Mouse (Mus musculus): ENCODE results near the gene Proca1. TPM values are rescaled to one million over a fixed set of nuclear protein-coding genes. Genes with fewer than 3 reads are reported as not detected.

Proca1 gene
- polyA plus RNA-seq, 1 experiment from 2014 or later: 2.8 TPM

DNA sequence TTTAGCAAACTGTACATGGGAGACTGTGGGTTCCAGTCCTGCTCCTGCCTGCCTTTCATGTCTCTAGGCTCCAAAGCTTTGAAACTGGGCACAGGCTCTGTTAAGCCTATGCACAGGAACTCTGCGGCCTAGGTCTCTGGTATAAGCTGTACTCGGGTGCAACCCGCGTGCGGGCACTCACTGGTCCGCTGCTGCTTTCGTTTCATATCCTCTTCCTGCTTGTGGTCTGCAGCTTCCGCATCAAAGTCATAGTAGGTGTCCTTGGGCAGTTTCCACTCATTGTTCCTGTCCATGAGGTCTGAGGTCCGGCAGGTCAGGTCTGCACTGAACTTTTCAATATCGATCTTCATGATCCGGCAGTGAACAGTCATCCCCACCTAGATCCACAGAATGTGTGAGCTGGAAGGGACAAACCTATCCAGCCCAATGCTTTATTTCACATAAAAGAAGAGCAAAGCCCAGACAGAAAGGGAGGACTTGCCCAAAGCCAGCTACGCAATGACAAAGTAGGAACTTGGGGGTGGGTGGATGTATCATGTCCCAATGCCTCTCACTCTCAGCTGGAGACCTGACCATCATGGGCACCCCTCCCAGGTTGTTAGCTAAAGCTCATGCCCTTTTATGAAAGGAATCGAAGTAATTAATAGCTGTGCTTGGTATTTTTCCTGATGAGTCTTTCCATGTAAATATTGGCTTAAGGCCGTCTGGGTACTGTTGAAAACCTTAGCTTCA lies 20.1 kb downstream of the Proca1 start:
- no peak for ATAC-seq (ENCODE audit: low read depth)
- Histone ChIP-seq H3K36me3 (ENCODE audit: control insufficient read depth, insufficient read depth, low read length) (peaks cover 92% of the 10 kb centered on the region), H3K9ac (replicated peaks; ENCODE audit: low read depth, low read length) (no peak overlapping the region), H3K9me3 (ENCODE audit: control insufficient read depth, low read length) (no peaks in the 10 kb centered on the region), H3K27me3 (ENCODE audit: control insufficient read depth, insufficient read depth, low read length) (no peaks in the 10 kb centered on the region), H3K4me1 (ENCODE audit: control insufficient read depth, insufficient read depth, low read length) (no peaks in the 10 kb centered on the region), H3K4me2 (ENCODE audit: low read depth, low read length) (no peak overlapping the region), H3K4me3 (ENCODE audit: low read depth, low read length) (no peak overlapping the region), H3K27ac (ENCODE audit: low read depth, low read length) (no peak overlapping the region)
- 97% methylated on average over 14 of the region's 14 CpGs for WGBS

DNA sequence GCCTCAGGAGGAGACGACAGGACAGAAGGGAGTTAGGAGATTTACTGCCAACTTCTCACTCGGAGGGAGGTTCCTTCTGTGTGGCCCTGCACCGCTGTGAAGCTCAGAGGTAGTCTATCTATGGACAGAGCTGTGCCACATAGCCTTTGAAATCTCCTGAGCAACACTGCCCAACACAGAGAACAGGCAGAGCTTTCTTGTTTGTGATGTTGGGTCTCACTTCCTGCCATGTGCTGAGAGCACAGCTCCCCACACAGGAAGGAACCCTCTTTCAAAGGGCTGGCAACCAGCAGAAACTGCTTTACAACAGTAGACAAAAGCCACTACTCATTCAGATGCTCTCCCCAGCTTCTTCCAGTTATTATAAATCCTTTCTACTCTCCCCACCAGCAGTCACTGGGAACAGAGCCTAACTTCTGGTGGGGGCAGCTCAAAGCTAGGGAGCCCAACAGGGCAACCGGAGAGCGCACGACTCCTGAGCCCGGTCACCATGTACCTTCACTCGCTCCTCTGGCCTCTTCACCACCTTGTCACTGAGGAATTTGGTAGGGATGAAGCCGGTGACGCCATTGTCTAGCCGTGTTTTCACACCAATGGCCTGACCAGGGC lies 22.6 kb downstream of the Proca1 start:
- no peaks in the 10 kb centered on the region for H3K27me3 ChIP-seq (ENCODE audit: control insufficient read depth, insufficient read depth, low read length)
- no peaks in the 10 kb centered on the region for H3K9me3 ChIP-seq (ENCODE audit: control insufficient read depth, low read length)
- H3K4me1 ChIP-seq (ENCODE audit: control insufficient read depth, insufficient read depth, low read length): no peaks in the 10 kb centered on the region
- H3K27ac ChIP-seq (ENCODE audit: low read depth, low read length): 0 out of 2 replicates have a peak overlapping the region, but pooled peaks have one; percentile 28
- WGBS: 68% methylated on average over 11 of the region's 11 CpGs
- peak; percentile 60; the same call in 1 of the 2 replicates for ATAC-seq (ENCODE audit: low read depth)
- no peak overlapping the region for H3K4me2 ChIP-seq (ENCODE audit: low read depth, low read length)
- H3K9ac ChIP-seq (replicated peaks; ENCODE audit: low read depth, low read length): no peak overlapping the region
- H3K4me3 ChIP-seq (ENCODE audit: low read depth, low read length): no peak overlapping the region
- H3K36me3 ChIP-seq (ENCODE audit: control insufficient read depth, insufficient read depth, low read length): peaks cover 88% of the 10 kb centered on the region

DNA sequence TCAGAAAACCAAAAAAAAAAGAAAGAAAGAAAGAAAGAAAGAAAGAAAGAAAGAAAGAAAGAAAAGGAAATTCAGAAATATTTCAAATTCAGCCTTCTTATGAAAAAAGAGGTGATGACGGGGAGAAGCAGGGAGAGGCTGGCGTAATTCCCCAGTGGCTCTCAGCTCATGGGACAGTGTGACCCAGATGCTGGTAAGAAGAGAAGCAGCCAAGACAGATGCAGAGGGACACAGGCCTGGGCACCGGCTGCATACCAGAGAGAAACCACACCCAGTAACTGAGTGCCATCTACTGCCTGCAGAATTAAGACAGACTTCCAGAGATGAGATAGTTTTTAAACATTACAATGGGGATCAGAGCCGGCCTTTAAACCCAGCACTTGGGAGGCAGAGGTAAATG lies 30.4 kb downstream of the Proca1 start:
- H3K4me3 ChIP-seq (ENCODE audit: low read depth, low read length): no peak overlapping the region
- no peak overlapping the region for H3K4me2 ChIP-seq (ENCODE audit: low read depth, low read length)
- no peaks in the 10 kb centered on the region for H3K27me3 ChIP-seq (ENCODE audit: control insufficient read depth, insufficient read depth, low read length)
- H3K36me3 ChIP-seq (ENCODE audit: control insufficient read depth, insufficient read depth, low read length): peaks cover 87% of the 10 kb centered on the region
- no peak overlapping the region for H3K9ac ChIP-seq (replicated peaks; ENCODE audit: low read depth, low read length)
- no peaks in the 10 kb centered on the region for H3K9me3 ChIP-seq (ENCODE audit: control insufficient read depth, low read length)
- ATAC-seq (ENCODE audit: low read depth): no peak
- WGBS: 95% methylated on average over 4 of the region's 4 CpGs
- no peaks in the 10 kb centered on the region for H3K4me1 ChIP-seq (ENCODE audit: control insufficient read depth, insufficient read depth, low read length)
- H3K27ac ChIP-seq (ENCODE audit: low read depth, low read length): no peak overlapping the region

DNA sequence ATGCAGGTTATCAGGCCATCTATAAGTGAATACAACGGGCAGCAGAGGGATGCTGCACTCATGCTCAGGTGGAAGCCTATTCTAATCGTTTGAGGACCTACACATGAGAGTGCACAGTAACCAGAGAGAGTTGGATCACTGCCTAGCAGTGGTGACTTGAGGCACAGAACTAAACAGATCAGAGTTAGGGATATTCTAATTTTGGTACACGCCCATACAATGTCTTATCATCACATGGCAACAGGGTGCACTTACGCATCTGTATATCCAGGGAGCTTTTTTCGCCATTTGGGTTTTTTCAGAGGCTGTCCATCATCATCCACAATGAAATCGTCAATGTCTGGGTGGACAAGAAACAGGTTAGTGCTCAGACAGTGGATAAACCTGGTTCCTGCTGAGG lies 38.3 kb downstream of the Proca1 start:
- H3K27ac ChIP-seq (ENCODE audit: low read depth, low read length): no peak overlapping the region
- no peak overlapping the region for H3K9ac ChIP-seq (replicated peaks; ENCODE audit: low read depth, low read length)
- peaks cover 66% of the 10 kb centered on the region for H3K36me3 ChIP-seq (ENCODE audit: control insufficient read depth, insufficient read depth, low read length)
- H3K27me3 ChIP-seq (ENCODE audit: control insufficient read depth, insufficient read depth, low read length): no peaks in the 10 kb centered on the region
- H3K4me3 ChIP-seq (ENCODE audit: low read depth, low read length): no peak overlapping the region
- no peaks in the 10 kb centered on the region for H3K4me1 ChIP-seq (ENCODE audit: control insufficient read depth, insufficient read depth, low read length)
- H3K4me2 ChIP-seq (ENCODE audit: low read depth, low read length): no peak overlapping the region
- H3K9me3 ChIP-seq (ENCODE audit: control insufficient read depth, low read length): no peaks in the 10 kb centered on the region
- 97% methylated on average over 6 of the region's 6 CpGs for WGBS
- ATAC-seq (ENCODE audit: low read depth): no peak

DNA sequence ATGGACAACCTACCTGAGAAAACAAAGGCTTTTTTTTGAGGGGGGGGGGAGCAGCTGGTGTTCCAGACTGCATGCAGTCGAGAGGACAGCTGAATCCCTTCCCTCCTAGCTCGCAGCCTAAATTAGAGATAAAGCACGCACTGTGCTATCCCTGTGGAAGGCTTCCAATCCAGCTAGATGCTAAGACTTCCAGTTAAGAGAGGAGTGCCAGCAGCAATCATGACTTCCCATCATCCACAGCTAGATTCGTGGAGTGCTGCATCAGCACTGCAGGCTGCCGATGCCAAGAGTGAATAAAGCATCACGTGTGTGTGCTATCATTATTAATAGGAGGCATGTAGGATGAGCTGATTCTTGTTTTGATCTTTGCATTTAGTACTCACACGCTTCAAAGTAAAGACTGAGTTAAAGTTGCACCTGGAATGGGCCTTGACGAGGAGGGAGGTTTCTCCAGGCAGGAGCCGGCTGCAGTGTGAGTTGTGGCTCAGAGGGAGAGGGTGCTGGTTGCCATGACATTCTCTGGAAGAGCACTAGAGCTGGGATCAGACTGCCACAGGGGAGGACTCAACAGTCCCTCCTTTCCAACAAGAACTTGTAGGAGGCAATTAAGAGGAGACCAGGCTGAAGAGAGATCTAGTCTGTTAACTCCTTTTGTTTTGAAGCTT lies 47.1 kb downstream of the Proca1 start:
- ATAC-seq (ENCODE audit: low read depth): no peak
- no peak overlapping the region for H3K4me2 ChIP-seq (ENCODE audit: low read depth, low read length)
- H3K27ac ChIP-seq (ENCODE audit: low read depth, low read length): no peak overlapping the region
- peaks cover 14% of the 10 kb centered on the region; the same call in 1 of the 2 replicates for H3K36me3 ChIP-seq (ENCODE audit: control insufficient read depth, insufficient read depth, low read length)
- H3K4me3 ChIP-seq (ENCODE audit: low read depth, low read length): no peak overlapping the region
- no peak overlapping the region for H3K9ac ChIP-seq (replicated peaks; ENCODE audit: low read depth, low read length)
- H3K9me3 ChIP-seq (ENCODE audit: control insufficient read depth, low read length): no peaks in the 10 kb centered on the region
- peaks cover 6% of the 10 kb centered on the region for H3K4me1 ChIP-seq (ENCODE audit: control insufficient read depth, insufficient read depth, low read length)
- 84% methylated on average over 9 of the region's 9 CpGs for WGBS
- no peaks in the 10 kb centered on the region for H3K27me3 ChIP-seq (ENCODE audit: control insufficient read depth, insufficient read depth, low read length)

DNA sequence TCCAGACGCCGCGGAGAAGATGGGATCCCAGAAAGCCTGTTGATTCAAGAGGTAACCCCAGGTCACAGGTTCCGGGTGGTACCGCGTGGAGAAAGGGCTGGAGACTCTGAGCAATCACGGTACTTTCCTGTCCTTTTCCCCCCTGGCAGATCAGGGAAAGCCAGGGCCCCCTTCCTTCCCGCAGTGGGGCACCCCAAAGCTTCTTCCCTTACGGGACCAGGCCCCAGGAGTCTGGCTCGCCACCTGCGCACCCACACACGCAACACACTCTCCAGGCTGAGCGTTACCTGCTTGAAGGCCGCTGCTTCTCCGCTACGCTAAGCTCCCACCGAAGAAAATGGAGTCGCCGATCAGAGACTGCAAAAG lies 52.1 kb downstream of the Proca1 start:
- no peak for ATAC-seq (ENCODE audit: low read depth)
- Histone ChIP-seq H3K27me3 (ENCODE audit: control insufficient read depth, insufficient read depth, low read length) (no peaks in the 10 kb centered on the region), H3K9me3 (ENCODE audit: control insufficient read depth, low read length) (no peaks in the 10 kb centered on the region), H3K9ac (replicated peaks; ENCODE audit: low read depth, low read length) (peak overlapping the region; percentile 90), H3K4me2 (ENCODE audit: low read depth, low read length) (peak overlapping the region; percentile 55), H3K4me3 (ENCODE audit: low read depth, low read length) (peak overlapping the region; percentile 98), H3K36me3 (ENCODE audit: control insufficient read depth, insufficient read depth, low read length) (peaks cover 4% of the 10 kb centered on the region; the same call in 1 of the 2 replicates), H3K4me1 (ENCODE audit: control insufficient read depth, insufficient read depth, low read length) (peaks cover 20% of the 10 kb centered on the region), H3K27ac (ENCODE audit: low read depth, low read length) (peak overlapping the region; percentile 91)
- under 1% methylated on average over 19 of the region's 19 CpGs for WGBS

DNA sequence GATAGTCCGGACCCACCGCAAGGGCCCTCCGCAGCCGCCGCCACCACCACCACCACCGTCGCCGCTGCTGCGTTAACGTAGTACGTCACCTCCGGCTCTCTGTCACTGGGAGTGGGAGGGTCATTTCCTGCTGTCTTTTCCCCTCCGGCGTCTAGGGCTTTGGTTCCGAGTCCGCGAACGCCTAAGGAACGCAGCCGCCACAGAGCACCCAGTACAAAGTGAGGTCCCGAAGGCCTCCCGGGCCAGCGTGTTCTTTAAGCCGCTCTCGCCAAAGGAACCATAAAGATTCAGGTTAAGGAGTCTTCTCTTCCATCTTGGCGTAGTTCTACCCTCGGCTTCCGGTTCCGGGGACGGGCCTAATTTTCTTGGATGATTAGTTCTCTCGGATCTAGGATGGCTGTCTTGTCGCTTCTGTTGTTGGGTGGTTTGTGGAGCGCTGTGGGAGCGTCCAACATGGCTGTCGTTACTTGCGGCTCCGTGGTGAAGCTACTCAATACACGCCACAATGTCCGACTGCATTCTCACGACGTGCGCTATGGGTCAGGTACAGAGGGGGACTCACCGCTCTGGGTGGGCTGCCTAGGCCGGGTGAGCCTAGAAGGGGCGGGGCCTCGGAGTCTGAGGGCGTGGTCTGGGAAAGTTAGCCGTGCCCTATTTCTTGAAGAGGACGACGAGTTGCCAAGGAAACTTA lies 52.6 kb downstream of the Proca1 start, which contains the start of the genes Sdf2 and Supt6:
Gene Sdf2, plus strand, starts transcription at position 120 of the 691 bp plus-strand sequence.
Gene Supt6, minus strand, starts transcription at position 361 of the 691 bp plus-strand sequence.
- under 1% methylated on average over 49 of the region's 50 CpGs for WGBS
- Histone ChIP-seq H3K9ac (replicated peaks; ENCODE audit: low read depth, low read length) (peak within 1 kb of the TSS; percentile 90), H3K36me3 (ENCODE audit: control insufficient read depth, insufficient read depth, low read length) (0 out of 2 replicates have a peak, but pooled peaks cover under 1% of the 10 kb centered on the region), H3K4me2 (ENCODE audit: low read depth, low read length) (peak within 1 kb of the TSS; percentile 55), H3K27me3 (ENCODE audit: control insufficient read depth, insufficient read depth, low read length) (no peaks in the 10 kb centered on the region), H3K9me3 (ENCODE audit: control insufficient read depth, low read length) (no peaks in the 10 kb centered on the region), H3K4me3 (ENCODE audit: low read depth, low read length) (peak within 1 kb of the TSS; percentile 98), H3K27ac (ENCODE audit: low read depth, low read length) (peak within 1 kb of the TSS; percentile 91), H3K4me1 (ENCODE audit: control insufficient read depth, insufficient read depth, low read length) (peaks cover 20% of the 10 kb centered on the region)
- peak; percentile 96 for ATAC-seq (ENCODE audit: low read depth)

DNA sequence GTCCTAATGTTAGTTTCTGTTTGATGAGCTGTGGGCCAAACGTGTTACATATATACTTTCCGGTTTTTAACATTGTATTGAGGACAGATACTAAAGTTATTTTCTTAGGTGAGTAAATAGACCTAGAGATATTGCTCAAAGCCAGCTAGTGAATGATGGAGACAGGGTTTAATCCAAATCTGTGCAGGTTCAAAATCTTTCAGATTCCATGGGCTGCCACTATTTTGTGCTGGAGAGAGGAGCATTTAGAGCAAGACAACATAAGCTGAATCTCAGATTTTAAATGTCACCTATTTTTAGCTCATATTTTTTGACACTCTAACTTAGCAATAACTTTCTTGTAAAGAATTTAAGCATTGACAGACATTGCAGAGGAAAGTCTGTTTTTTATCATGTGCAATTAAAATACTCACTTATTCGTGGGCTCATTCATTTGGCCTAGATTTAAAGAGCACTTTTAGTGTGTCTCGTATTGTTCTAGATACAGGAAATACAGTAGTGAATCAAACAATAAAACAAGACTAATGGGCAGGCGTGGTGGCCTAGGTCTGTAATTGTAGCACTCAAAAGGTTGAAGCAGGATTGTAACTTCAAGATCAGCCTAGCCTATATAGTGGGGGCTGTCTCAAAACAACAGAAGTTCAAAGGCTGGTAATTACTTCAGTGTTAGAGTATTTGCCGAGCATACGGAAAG lies 53.3 kb downstream of the Proca1 start:
- no peaks in the 10 kb centered on the region for H3K9me3 ChIP-seq (ENCODE audit: control insufficient read depth, low read length)
- peaks cover 5% of the 10 kb centered on the region; the same call in 1 of the 2 replicates for H3K36me3 ChIP-seq (ENCODE audit: control insufficient read depth, insufficient read depth, low read length)
- peak overlapping the region; percentile 91; the same call in 1 of the 2 replicates for H3K27ac ChIP-seq (ENCODE audit: low read depth, low read length)
- peak overlapping the region; percentile 98 for H3K4me3 ChIP-seq (ENCODE audit: low read depth, low read length)
- H3K27me3 ChIP-seq (ENCODE audit: control insufficient read depth, insufficient read depth, low read length): no peaks in the 10 kb centered on the region
- ATAC-seq (ENCODE audit: low read depth): no peak
- H3K9ac ChIP-seq (replicated peaks; ENCODE audit: low read depth, low read length): peak overlapping the region; percentile 90
- H3K4me1 ChIP-seq (ENCODE audit: control insufficient read depth, insufficient read depth, low read length): peaks cover 20% of the 10 kb centered on the region
- WGBS: 57% methylated on average over 7 of the region's 7 CpGs
- H3K4me2 ChIP-seq (ENCODE audit: low read depth, low read length): peak overlapping the region; percentile 55
